Mouse (Mus musculus) olfactory bulb, adult 2 months (tissue): ENCODE data around the gene Syce1l.

Experiments
- CTCF ChIP-seq: fragments of 200-500 bp; IDR thresholded peaks from 2 replicates; pipeline ENCODE4 v1.5.1; 2012; ENCODE audit warnings: low read depth, mild to moderate bottlenecking, low read length, moderate library complexity; ENCODE audit not compliant: insufficient read depth
- POLR2A ChIP-seq: fragments of 200-500 bp; IDR thresholded peaks from 2 replicates; pipeline ENCODE4 v1.6.1; 2012; ENCODE audit warnings: mild to moderate bottlenecking, low read depth, low read length, moderate library complexity; ENCODE audit not compliant: insufficient read depth

DNA sequence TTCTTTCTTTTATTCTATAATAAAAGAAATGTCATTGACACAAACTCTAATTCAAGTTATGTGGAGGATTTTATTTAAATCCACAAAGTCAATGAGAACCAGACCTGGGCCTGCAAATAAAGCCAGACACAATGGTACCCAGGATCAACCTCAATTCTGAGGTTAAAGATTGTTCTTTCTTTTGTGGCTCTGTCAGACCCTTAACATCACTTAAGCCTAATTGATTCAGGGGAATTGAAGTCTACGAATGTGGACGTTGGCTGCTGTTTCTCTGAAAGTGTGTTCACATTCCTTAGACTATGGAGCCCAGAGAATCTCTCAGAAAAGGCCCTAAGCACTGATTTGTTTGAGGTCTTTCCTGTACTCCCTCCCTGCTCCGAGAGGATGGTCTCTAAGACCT is 30.3 kb downstream of the Syce1l start:
- TF ChIP-seq POLR2A = no peak
- no peak for TF ChIP-seq CTCF
